Mouse (Mus musculus) midbrain, embryonic 16.5 days (tissue): ENCODE measurements around the gene Cfap298. TPM values are rescaled to one million over a fixed set of nuclear protein-coding genes. Genes with fewer than 3 reads are reported as not detected.

Source experiments
- ATAC-seq: fragments of 200-750 bp; cut with Nextera tagmentation; 2 replicates; pipeline ENCODE4 v1.8.0; 2017; ENCODE audit warnings: moderate TSS enrichment
- H3K27ac ChIP-seq: fragments of 300-500 bp; sonication (generic); 2 replicates; pipeline ENCODE4 v1.5.1; 2014; ENCODE audit warnings: mild to moderate bottlenecking, low read length, mixed read lengths
- H3K27me3 ChIP-seq: fragments of 300-500 bp; sonication (generic); 2 replicates; pipeline ENCODE4 v1.6.1; 2014; ENCODE audit warnings: low read depth, low read length, mixed read lengths; ENCODE audit not compliant: control insufficient read depth, insufficient read depth
- H3K36me3 ChIP-seq: fragments of 300-500 bp; sonication (generic); 2 replicates; pipeline ENCODE4 v1.6.1; 2014; ENCODE audit warnings: mild to moderate bottlenecking, low read length, moderate library complexity, mixed read lengths; ENCODE audit not compliant: control insufficient read depth, insufficient read depth
- H3K4me1 ChIP-seq: fragments of 300-500 bp; sonication (generic); 2 replicates; pipeline ENCODE4 v1.6.1; 2014; ENCODE audit warnings: mild to moderate bottlenecking, low read length, mixed read lengths; ENCODE audit not compliant: control insufficient read depth, insufficient read depth
- H3K4me2 ChIP-seq: fragments of 300-500 bp; sonication (generic); 2 replicates; pipeline ENCODE4 v1.6.1; 2014; ENCODE audit warnings: mild to moderate bottlenecking, low read length, mixed read lengths
- H3K4me3 ChIP-seq: fragments of 300-500 bp; sonication (generic); 2 replicates; pipeline ENCODE4 v1.5.1; 2014; ENCODE audit warnings: low read depth, mild to moderate bottlenecking, low read length, moderate library complexity, mixed read lengths
- H3K9ac ChIP-seq: fragments of 300-500 bp; sonication (generic); 2 replicates; pipeline ENCODE4 v1.6.1; 2014; ENCODE audit warnings: low read depth, low read length, mixed read lengths
- H3K9me3 ChIP-seq: fragments of 300-500 bp; sonication (generic); replicated peaks from 2 replicates; pipeline ENCODE4 v1.6.1; 2014; ENCODE audit warnings: mild to moderate bottlenecking, low read length, mixed read lengths; ENCODE audit not compliant: control insufficient read depth, poor library complexity, severe bottlenecking
- WGBS: fragments of 180-500 bp; shearing (Covaris S2); extraction: QIAGEN DNeasy Blood & Tissue Kit; methylation state at CpG from one replicate; pipeline ENCODE4 v1.1.7; 2014; 5-methylcytosine and 5-hydroxymethylcytosine counted together
- polyA plus RNA-seq: library from polyadenylated mRNA; unstranded; fragments of >200 nt; fragmentation: Nextera tagmentation; extraction: Ambion mirVana; gene quantifications from 2 replicates; pipeline ENCODE4 v1.2.1, GENCODE M21; 2015

The Cfap298 gene
- 60.7 and 64.4 TPM in 2 replicates for polyA plus RNA-seq

DNA sequence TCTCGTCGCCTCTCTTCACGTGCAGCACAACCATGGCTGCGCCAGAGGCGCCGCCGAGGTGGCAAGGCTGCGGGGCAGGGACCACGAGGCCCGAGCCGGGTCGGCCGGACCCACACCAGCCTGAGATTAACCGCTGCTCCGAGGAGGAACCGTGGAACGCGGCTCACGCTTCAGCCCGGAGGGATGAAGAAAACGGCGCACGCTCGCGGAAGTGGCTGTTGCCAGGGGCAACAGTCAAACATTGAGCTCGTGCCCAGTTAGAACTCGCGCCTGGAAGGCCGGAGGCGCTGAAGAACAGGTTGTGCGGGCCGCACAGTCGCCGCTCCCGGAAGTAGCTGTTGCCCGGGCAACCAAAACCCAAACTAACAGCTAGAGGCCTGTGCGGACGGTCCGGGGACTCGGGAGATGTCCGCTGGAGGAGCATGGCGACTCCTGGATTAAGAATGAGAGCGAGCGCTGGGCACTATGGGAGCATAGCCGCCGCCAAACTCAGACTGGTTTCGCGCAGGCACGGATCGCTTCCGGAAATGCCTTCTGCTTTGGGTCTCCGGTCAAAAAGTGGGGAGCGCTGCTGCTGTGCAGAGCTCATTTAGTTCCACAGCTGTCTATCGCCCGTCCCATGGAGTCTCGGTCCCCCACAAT is at the start of gene Cfap298:
TSS of gene Cfap298 (minus strand) at position 428 of the 642 bp plus-strand sequence.
- peak within 1 kb of the TSS; percentile 87 for H3K9ac ChIP-seq
- H3K27me3 ChIP-seq: no peaks in the 10 kb centered on the region
- H3K4me1 ChIP-seq: peaks cover 10% of the 10 kb centered on the region
- H3K4me3 ChIP-seq: peak within 1 kb of the TSS; percentile 87
- H3K27ac ChIP-seq: peak within 1 kb of the TSS; percentile 89
- H3K36me3 ChIP-seq: peaks cover 6% of the 10 kb centered on the region; the same call in 1 of the 2 replicates
- peak within 1 kb of the TSS; percentile 79 for H3K4me2 ChIP-seq
- under 1% methylated on average over 56 of the region's 56 CpGs for WGBS
- H3K9me3 ChIP-seq: no peaks in the 10 kb centered on the region
- peak; percentile 97 for ATAC-seq

DNA sequence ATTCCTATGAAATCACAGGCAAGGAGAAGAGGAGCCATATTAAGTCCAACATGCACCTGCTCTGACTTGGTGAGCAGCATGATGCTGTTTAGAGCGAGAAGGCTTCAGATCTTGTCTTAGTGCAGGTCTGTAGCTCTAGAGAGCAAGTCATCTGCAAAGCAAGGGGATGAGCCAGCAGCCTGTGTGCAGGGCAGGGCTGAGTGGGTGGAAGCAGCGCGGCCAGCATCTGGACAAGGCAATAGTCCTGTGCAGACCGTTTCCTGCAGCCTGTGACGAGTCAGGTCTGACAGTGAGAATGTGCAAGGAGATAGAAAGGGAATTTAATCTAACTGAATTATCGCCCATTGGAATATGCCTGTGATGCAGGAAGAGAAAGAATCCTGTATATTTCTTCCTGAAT is 36.1 kb upstream of the Cfap298 start:
- H3K36me3 ChIP-seq: peaks cover 17% of the 10 kb centered on the region
- H3K9me3 ChIP-seq: no peaks in the 10 kb centered on the region
- no peaks in the 10 kb centered on the region for H3K4me1 ChIP-seq
- H3K27ac ChIP-seq: no peak overlapping the region
- WGBS: 94% methylated on average over 6 of the region's 6 CpGs
- no peak overlapping the region for H3K4me2 ChIP-seq
- no peaks in the 10 kb centered on the region for H3K27me3 ChIP-seq
- no peak overlapping the region for H3K4me3 ChIP-seq
- no peak for ATAC-seq
- H3K9ac ChIP-seq: no peak overlapping the region

DNA sequence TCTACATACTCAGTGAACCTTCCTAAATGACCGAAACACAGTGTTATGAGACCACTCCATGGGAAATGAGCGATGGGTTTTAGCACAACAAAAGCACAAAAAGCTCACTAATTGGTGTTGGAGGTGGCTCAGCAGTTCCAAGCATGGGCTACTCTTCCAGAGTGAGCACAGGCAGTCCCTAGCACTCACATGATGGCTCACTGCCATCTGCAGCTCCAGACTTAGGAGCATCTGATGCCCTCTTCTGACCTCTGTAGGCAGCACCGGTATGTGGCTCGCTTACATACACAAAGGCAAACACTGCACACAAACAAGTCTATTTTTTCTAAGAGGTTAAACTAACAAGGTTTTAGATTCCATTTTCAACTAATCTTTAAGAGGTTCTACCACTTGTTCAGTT is 31.3 kb upstream of the Cfap298 start:
- Histone ChIP-seq H3K27ac (no peak overlapping the region), H3K4me2 (no peak overlapping the region), H3K27me3 (no peaks in the 10 kb centered on the region), H3K9me3 (no peaks in the 10 kb centered on the region), H3K9ac (no peak overlapping the region), H3K36me3 (peaks cover 29% of the 10 kb centered on the region), H3K4me3 (no peak overlapping the region), H3K4me1 (no peaks in the 10 kb centered on the region)
- WGBS: 88% methylated on average over 4 of the region's 4 CpGs
- no peak for ATAC-seq

DNA sequence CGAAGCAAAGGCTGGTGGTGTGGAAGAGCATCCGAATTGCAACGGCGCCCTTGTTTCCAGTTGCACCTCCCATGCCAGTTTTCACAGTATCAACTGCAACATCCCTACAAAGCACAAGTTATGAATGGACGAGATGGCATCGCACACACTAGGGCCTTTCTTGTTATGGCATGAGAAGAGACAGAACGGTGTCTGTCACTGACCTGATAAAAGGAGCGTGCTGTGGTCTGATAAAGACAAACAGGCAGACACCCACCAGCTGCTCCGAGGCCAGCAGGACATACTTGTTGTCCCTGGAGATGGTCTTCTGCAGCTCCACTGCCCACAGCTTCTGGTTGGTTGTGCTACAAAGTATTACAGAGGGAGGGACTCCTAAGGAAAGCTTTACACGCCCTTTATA is 29.4 kb upstream of the Cfap298 start:
- no peak overlapping the region for H3K27ac ChIP-seq
- H3K9me3 ChIP-seq: no peaks in the 10 kb centered on the region
- no peak overlapping the region for H3K4me3 ChIP-seq
- H3K27me3 ChIP-seq: no peaks in the 10 kb centered on the region
- H3K9ac ChIP-seq: no peak overlapping the region
- peaks cover 23% of the 10 kb centered on the region for H3K36me3 ChIP-seq
- 91% methylated on average over 10 of the region's 10 CpGs for WGBS
- ATAC-seq: no peak
- H3K4me1 ChIP-seq: no peaks in the 10 kb centered on the region
- H3K4me2 ChIP-seq: no peak overlapping the region

DNA sequence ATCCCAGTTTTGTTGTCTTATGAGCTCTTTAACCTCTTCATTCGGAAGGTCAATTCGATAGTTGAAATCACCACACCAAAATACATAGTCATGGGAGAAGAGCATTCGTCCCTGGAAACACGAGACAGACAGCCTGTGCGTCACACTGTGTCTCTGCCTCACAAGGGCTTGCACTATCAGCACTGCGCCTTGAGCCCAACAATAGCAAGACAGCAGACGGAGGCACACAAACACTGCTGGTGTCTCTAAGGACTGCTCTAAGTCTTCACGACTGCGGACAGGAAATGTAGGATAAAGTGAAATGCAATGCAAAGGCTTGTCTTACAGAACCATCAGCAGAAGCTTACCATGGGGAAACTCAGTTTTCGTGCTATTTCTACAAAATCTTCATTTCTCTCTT is 29.0 kb upstream of the Cfap298 start:
- Histone ChIP-seq H3K9ac (no peak overlapping the region), H3K27me3 (no peaks in the 10 kb centered on the region), H3K9me3 (no peaks in the 10 kb centered on the region), H3K4me1 (no peaks in the 10 kb centered on the region), H3K4me3 (no peak overlapping the region), H3K27ac (no peak overlapping the region), H3K36me3 (peaks cover 19% of the 10 kb centered on the region), H3K4me2 (no peak overlapping the region)
- WGBS: 94% methylated on average over 10 of the region's 10 CpGs
- no peak for ATAC-seq

DNA sequence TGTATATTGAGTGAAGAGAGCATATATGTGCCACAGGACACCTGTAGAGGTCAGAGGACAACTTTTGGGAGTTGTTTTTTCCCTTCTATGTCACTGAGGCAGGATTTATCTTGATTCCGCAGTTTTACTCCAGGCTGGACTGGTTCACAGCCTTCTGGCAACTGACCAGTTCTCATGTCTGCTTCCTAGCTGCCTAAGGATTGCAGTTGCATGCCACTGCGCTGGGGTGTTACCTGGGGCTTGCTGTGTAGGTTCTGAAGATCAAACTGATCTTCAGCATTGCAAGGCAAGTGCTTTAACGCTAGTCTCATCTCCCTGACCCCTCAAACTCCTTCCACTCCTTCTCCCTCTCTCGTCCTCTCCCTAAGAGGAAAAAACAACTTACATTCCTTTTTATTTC is 28.3 kb upstream of the Cfap298 start:
- Histone ChIP-seq H3K4me1 (no peaks in the 10 kb centered on the region), H3K4me3 (no peak overlapping the region), H3K27ac (no peak overlapping the region), H3K4me2 (no peak overlapping the region), H3K27me3 (no peaks in the 10 kb centered on the region), H3K9ac (no peak overlapping the region), H3K9me3 (no peaks in the 10 kb centered on the region), H3K36me3 (peaks cover 16% of the 10 kb centered on the region)
- 95% methylated on average over 4 of the region's 4 CpGs for WGBS
- ATAC-seq: no peak

DNA sequence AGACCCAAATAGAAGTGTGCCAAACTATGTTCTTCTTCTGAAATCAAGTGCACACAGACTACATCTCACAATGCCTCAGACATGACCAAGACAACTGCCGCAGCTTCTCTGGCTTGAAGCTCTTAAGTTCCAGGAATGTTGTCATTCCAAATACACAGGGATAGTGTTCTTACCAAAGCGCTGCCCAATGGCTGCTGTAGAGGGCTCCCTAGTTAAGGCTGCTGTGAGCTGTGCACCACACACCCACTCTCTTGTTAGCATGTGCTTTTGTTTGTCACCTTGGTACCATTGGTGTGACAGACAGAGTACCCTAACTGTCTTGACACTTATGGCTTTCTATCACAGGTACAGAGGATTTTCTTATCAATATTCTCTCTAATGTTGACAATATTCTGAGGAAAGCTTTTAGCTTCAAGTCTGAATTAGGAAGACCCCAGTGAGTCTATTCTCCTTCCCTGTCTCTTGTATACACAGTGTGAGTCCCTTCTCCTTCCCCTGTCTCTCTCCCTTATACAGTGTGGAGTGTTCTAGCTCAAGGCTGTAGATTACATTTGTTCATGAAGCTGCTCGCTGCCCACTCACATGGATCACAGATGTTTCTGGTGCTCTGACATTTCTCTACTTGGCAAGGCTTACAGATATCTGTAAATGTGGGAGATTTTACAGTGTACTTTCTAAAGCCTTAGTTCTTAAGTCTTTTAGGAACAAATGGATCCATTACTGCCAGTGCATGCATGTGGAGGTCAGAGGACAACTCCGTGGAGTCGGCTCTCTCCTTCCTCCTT is 23.6 kb upstream of the Cfap298 start:
- no peaks in the 10 kb centered on the region for H3K9me3 ChIP-seq
- H3K9ac ChIP-seq: no peak overlapping the region
- H3K4me1 ChIP-seq: no peaks in the 10 kb centered on the region
- H3K27ac ChIP-seq: no peak overlapping the region
- peaks cover 16% of the 10 kb centered on the region for H3K36me3 ChIP-seq
- no peak overlapping the region for H3K4me2 ChIP-seq
- WGBS: 87% methylated on average over 5 of the region's 5 CpGs
- no peak for ATAC-seq
- H3K4me3 ChIP-seq: no peak overlapping the region
- no peaks in the 10 kb centered on the region for H3K27me3 ChIP-seq

DNA sequence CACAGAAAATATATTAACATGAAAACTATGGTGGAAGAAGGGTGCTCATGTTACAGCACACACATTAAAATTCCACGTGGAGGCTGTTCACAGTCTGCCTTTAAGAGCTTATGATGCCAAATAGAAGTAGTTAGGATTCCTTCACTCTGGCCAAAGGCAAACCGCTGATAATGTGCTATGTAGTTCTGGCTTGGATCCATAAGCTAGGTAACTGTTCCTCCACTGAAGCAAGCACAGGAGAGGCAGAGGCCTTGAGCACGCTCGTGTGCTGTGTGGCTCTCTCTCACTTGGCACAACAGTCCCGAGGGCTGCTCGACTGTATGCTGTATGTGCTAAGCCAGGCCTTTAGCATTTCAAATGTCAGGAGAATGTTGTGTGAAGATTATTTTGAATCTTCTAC is 20.6 kb upstream of the Cfap298 start:
- WGBS: 88% methylated on average over 6 of the region's 6 CpGs
- no peaks in the 10 kb centered on the region for H3K27me3 ChIP-seq
- H3K9ac ChIP-seq: no peak overlapping the region
- H3K36me3 ChIP-seq: peaks cover 15% of the 10 kb centered on the region
- no peak overlapping the region for H3K4me2 ChIP-seq
- no peak overlapping the region for H3K27ac ChIP-seq
- no peak for ATAC-seq
- H3K4me1 ChIP-seq: no peaks in the 10 kb centered on the region
- H3K4me3 ChIP-seq: no peak overlapping the region
- no peaks in the 10 kb centered on the region for H3K9me3 ChIP-seq

DNA sequence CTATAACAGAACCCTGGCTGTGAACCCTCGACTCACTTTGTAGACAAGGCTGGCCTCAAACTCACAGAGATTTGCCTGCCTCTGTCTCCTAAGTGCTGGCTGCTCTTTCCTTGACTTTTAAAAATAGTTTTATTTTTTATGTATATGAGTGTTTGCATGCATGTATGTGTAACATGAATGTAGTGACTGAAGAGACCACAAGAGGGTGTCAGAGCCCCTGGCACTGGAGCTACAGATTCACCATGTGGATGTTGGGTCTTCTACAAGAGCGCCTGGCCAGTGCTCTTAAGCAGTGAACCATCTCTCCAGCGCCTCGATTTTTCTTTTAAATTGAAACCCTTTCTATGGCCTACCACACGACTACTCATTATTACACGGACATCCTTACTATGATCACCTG is 18.9 kb upstream of the Cfap298 start:
- WGBS: 93% methylated on average over 6 of the region's 6 CpGs

More for the DNA sequence above, 18.9 kb upstream of the Cfap298 start:
- no peak overlapping the region for H3K4me2 ChIP-seq
- H3K27ac ChIP-seq: no peak overlapping the region
- no peak overlapping the region for H3K4me3 ChIP-seq
- H3K9me3 ChIP-seq: no peaks in the 10 kb centered on the region
- H3K27me3 ChIP-seq: no peaks in the 10 kb centered on the region
- H3K4me1 ChIP-seq: no peaks in the 10 kb centered on the region
- no peak overlapping the region for H3K9ac ChIP-seq
- no peak for ATAC-seq
- peaks cover 15% of the 10 kb centered on the region for H3K36me3 ChIP-seq
